ENCODE assay signal across 7 mouse cellular contexts in genomic region chr13:63901714-63902597, GRCm38 (mm10).
DNase-seq lines count a peak whose midpoint lies in the region; ATAC-seq and TF ChIP-seq lines count a peak whose summit lies in the region.

No protein-coding gene starts in this region.

- H3K4me3 ChIP-seq in forebrain, postnatal 0 days (ENCODE audit: low read depth, low read length): peak overlapping the region; percentile 32
- H3K4me3 ChIP-seq in limb, embryonic 10.5 days: peak overlapping the region; percentile 41
- H3K4me3 ChIP-seq in midbrain, embryonic 12.5 days: peak overlapping the region; percentile 34

- WGBS in forebrain, postnatal 0 days: 16% methylated on average over 28 of the region's 28 CpGs
- WGBS in limb, embryonic 10.5 days: 8% methylated on average over 28 of the region's 28 CpGs
- WGBS in midbrain, embryonic 12.5 days: 7% methylated on average over 28 of the region's 28 CpGs

- H3K4me2 ChIP-seq in forebrain, postnatal 0 days (ENCODE audit: low read depth): peak overlapping the region; percentile 71
- H3K4me2 ChIP-seq in midbrain, embryonic 12.5 days (replicated peaks): peak overlapping the region; percentile 62

- H3K9ac ChIP-seq in forebrain, postnatal 0 days: peak overlapping the region; percentile 31; the same call in 1 of the 2 replicates
- H3K9ac ChIP-seq in midbrain, embryonic 12.5 days (replicated peaks): 0 out of 2 replicates have a peak overlapping the region, but pooled peaks have one; percentile 31

- H3K9me3 ChIP-seq in forebrain, postnatal 0 days (ENCODE audit: low read length): no peaks in the 10 kb centered on the region
- no peaks in the 10 kb centered on the region for H3K9me3 ChIP-seq in limb, embryonic 10.5 days (replicated peaks)
- H3K9me3 ChIP-seq in midbrain, embryonic 12.5 days: no peaks in the 10 kb centered on the region

- H3K27me3 ChIP-seq in forebrain, postnatal 0 days (ENCODE audit: insufficient read depth, low read length): no peaks in the 10 kb centered on the region
- peaks cover 45% of the 10 kb centered on the region for H3K27me3 ChIP-seq in limb, embryonic 10.5 days (ENCODE audit: low read depth, poor library complexity, severe bottlenecking)
- peaks cover 74% of the 10 kb centered on the region for H3K27me3 ChIP-seq in midbrain, embryonic 12.5 days

- H3K4me1 ChIP-seq in forebrain, postnatal 0 days (ENCODE audit: insufficient read depth): peaks cover 10% of the 10 kb centered on the region
- H3K4me1 ChIP-seq in limb, embryonic 10.5 days: peaks cover 21% of the 10 kb centered on the region
- H3K4me1 ChIP-seq in midbrain, embryonic 12.5 days: peaks cover 18% of the 10 kb centered on the region

- intact Hi-C loops in heart, postnatal 36 days (cut with DNase I): loop anchor here (1.0 kb wide), 1 partner anchor 84 kb away; no protein-coding TSS in a partner anchor

- DNase-seq in adrenal gland, adult 18-20 months (ENCODE audit: low spot score in 2 of 2): peak; percentile 27 to 36
- peak; percentile 78 for DNase-seq in cerebellum, adult 11-12 months
- peak; percentile 65 for DNase-seq in forebrain, postnatal 0 days
- peak; percentile 64 to 69 for DNase-seq in heart, postnatal 36 days
- DNase-seq in limb, embryonic 10.5 days (ENCODE audit: low spot score): peak; percentile 49
- peak; percentile 70 for DNase-seq in testis, postnatal 10 days (ENCODE audit: low spot score)

- peak; percentile 63 for ATAC-seq in forebrain, postnatal 0 days
- ATAC-seq in midbrain, embryonic 12.5 days (ENCODE audit: low FRiP score, low read depth): peak; percentile 70; the same call in 1 of the 2 replicates

- peak overlapping the region; percentile 15; the same call in 1 of the 2 replicates for H3K27ac ChIP-seq in forebrain, postnatal 0 days (ENCODE audit: low read depth, low read length)
- peak overlapping the region; percentile 68 for H3K27ac ChIP-seq in limb, embryonic 10.5 days
- H3K27ac ChIP-seq in midbrain, embryonic 12.5 days (replicated peaks): no peak overlapping the region; the same call in 1 of the 2 replicates

- 0 out of 2 replicates have a peak, but pooled peaks cover 6% of the 10 kb centered on the region for H3K36me3 ChIP-seq in forebrain, postnatal 0 days (ENCODE audit: insufficient read depth)
- H3K36me3 ChIP-seq in limb, embryonic 10.5 days: peaks cover 5% of the 10 kb centered on the region; the same call in 1 of the 2 replicates
- H3K36me3 ChIP-seq in midbrain, embryonic 12.5 days: no peaks in the 10 kb centered on the region

- TF ChIP-seq CTCF in forebrain, postnatal 0 days (IDR thresholded peaks at IDR 0.05; ENCODE audit: low read depth): no peak
